Mouse (Mus musculus) stomach, postnatal 0 days (tissue): ENCODE measurements around the gene Smad5. TPM values are rescaled to one million over a fixed set of nuclear protein-coding genes. Genes with fewer than 3 reads are reported as not detected.

ENCODE experiments used
- ATAC-seq: fragments of 200-750 bp; cut with Nextera tagmentation; 2 replicates; pipeline ENCODE4 v1.8.0; 2017; ENCODE audit not compliant: low FRiP score, low TSS enrichment
- DNase-seq: peaks from one replicate; pipeline ENCODE4 v3.0.0-alpha.2; 2016; ENCODE audit warnings: low spot score
- H3K27ac ChIP-seq: fragments of 300-500 bp; sonication (generic); replicated peaks from 2 replicates; pipeline ENCODE4 v1.5.1; 2014; ENCODE audit warnings: mild to moderate bottlenecking, control low read depth
- H3K27me3 ChIP-seq: fragments of 300-500 bp; sonication (generic); 2 replicates; pipeline ENCODE4 v1.6.1; 2014; ENCODE audit warnings: low read length; ENCODE audit not compliant: control insufficient read depth, insufficient read depth
- H3K36me3 ChIP-seq: fragments of 300-500 bp; sonication (generic); 2 replicates; pipeline ENCODE4 v1.6.1; 2014; ENCODE audit warnings: low read length, mixed read lengths; ENCODE audit not compliant: control insufficient read depth, insufficient read depth
- H3K4me1 ChIP-seq: fragments of 300-500 bp; sonication (generic); replicated peaks from 2 replicates; pipeline ENCODE4 v1.6.1; 2014; ENCODE audit warnings: antibody characterized with exemption; ENCODE audit not compliant: control insufficient read depth, insufficient read depth
- H3K4me2 ChIP-seq: fragments of 300-500 bp; sonication (generic); replicated peaks from 2 replicates; pipeline ENCODE4 v1.6.1; 2014; ENCODE audit warnings: low read depth, mild to moderate bottlenecking, control low read depth, moderate library complexity
- H3K4me3 ChIP-seq: fragments of 300-500 bp; sonication (generic); 2 replicates; pipeline ENCODE4 v1.5.1; 2014; ENCODE audit warnings: low read depth, low read length, control low read depth
- H3K9ac ChIP-seq: fragments of 300-500 bp; sonication (generic); 2 replicates; pipeline ENCODE4 v1.6.1; 2014; ENCODE audit warnings: mild to moderate bottlenecking, low read length, control low read depth, mixed read lengths
- H3K9me3 ChIP-seq: fragments of 300-500 bp; sonication (generic); 2 replicates; pipeline ENCODE4 v1.6.1; 2016; ENCODE audit warnings: low read length; ENCODE audit not compliant: control insufficient read depth
- CTCF ChIP-seq: IDR thresholded peaks from 2 replicates; pipeline ENCODE4 v1.5.1; 2016; ENCODE audit warnings: antibody characterized with exemption, low read depth, mild to moderate bottlenecking, moderate library complexity
- EP300 ChIP-seq: optimal IDR thresholded peaks from 2 replicates; pipeline ENCODE3; 2016; ENCODE audit warnings: antibody characterized with exemption
- WGBS: fragments of 180-500 bp; shearing (Covaris S2); extraction: QIAGEN DNeasy Blood & Tissue Kit; methylation state at CpG from one replicate; pipeline ENCODE4 v1.1.7; 2014; 5-methylcytosine and 5-hydroxymethylcytosine counted together
- polyA plus RNA-seq: library from polyadenylated mRNA; unstranded; fragments of >200 nt; fragmentation: Nextera tagmentation; extraction: Ambion mirVana; gene quantifications from 2 replicates; pipeline ENCODE4 v1.2.1, GENCODE M21; 2015

Gene Smad5
- polyA plus RNA-seq, 1 experiment from 2014 or later = 9.4 TPM

DNA sequence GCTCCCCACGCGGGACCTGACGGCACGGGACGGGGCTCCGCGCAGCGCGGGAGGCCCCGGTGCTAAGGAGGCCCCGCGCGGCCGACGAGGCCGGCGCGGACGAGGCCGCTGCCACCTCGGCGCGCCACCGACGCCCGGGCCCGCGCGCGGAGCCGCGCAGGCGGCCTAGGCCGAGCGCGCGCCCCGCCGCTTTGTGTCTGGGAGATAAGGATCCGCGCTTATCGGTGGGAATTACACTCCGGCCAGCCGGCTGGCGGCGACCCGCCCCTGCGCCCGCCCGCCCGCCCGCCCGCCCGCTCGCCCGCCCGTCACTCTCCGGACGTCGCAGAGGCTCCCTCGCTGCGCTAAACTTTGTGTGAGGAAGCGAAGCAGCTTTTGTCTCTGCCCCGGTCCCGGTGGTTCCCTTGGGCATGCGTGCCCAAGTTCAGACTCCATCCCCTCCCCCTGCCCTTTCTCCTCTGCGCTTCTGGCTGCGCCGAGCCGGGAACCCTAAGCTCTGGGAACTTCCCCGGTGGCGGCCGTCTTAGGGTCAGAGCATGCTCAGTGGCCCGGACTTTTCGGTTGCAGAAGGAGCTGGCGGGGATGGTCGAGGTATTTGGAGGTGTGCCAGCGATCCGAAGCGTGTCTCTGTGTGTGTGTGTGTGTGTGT is 536 bp downstream of the Smad5 start:
- 0% methylated on average over 43 of the region's 80 CpGs for WGBS
- H3K9me3 ChIP-seq = no peaks in the 10 kb centered on the region
- ATAC-seq (peak; percentile 77), DNase-seq (peak; percentile 80)
- peaks cover 2% of the 10 kb centered on the region for H3K4me1 ChIP-seq
- H3K27me3 ChIP-seq = no peaks in the 10 kb centered on the region
- peak overlapping the region; percentile 76 for H3K4me3 ChIP-seq
- no peaks in the 10 kb centered on the region for H3K36me3 ChIP-seq
- H3K4me2 ChIP-seq = peak overlapping the region; percentile 63
- H3K27ac ChIP-seq = peak overlapping the region; percentile 100
- TF ChIP-seq CTCF = no peak
- no peak for TF ChIP-seq EP300
- peak overlapping the region; percentile 98 for H3K9ac ChIP-seq

- Histone ChIP-seq H3K36me3 (no peaks in the 10 kb centered on the region), H3K9ac (peak overlapping the region; percentile 98), H3K4me3 (peak overlapping the region; percentile 76), H3K4me1 (peaks cover 2% of the 10 kb centered on the region), H3K9me3 (no peaks in the 10 kb centered on the region), H3K27ac (peak overlapping the region; percentile 100), H3K4me2 (peak overlapping the region; percentile 63), H3K27me3 (no peaks in the 10 kb centered on the region)
- peak; percentile 22 for ATAC-seq
- peak; percentile 51 for TF ChIP-seq EP300
- no peak for TF ChIP-seq CTCF
- WGBS = 0% methylated on average over 11 of the region's 11 CpGs
- DNase-seq = no peak
Measured at GRCm38 (mm10) chr13:56703871-56704321, 1.1 kb downstream of the Smad5 start.

DNA sequence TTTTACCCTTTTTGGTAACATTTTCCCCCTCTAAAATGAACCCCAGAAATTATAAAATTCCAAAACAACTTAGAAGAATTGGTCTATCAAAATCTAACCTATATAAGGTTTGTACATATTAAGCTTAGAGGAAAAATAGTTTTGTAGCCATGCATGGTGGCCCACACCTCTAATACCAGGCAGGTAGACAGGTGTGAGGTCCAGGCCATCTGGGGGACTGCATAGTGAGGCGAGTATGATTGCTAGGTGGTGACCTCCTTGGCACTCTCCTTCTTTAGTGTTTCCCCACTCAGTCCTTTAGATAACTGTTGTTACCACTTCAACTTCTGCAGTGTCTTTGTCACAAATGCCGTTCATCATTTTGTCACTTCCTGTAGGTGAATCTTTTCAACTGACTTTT is 1.8 kb downstream of the Smad5 start:
- no peak for TF ChIP-seq EP300
- TF ChIP-seq CTCF = no peak
- H3K4me3 ChIP-seq = peak overlapping the region; percentile 76; the same call in 1 of the 2 replicates
- H3K27ac ChIP-seq = no peak overlapping the region
- no peaks in the 10 kb centered on the region for H3K27me3 ChIP-seq
- H3K4me1 ChIP-seq = peaks cover 2% of the 10 kb centered on the region
- H3K36me3 ChIP-seq = 0 out of 2 replicates have a peak, but pooled peaks cover 2% of the 10 kb centered on the region
- ATAC-seq (no peak), DNase-seq (no peak)
- H3K4me2 ChIP-seq = peak overlapping the region; percentile 63
- 59% methylated on average over 2 of the region's 2 CpGs for WGBS
- H3K9me3 ChIP-seq = no peaks in the 10 kb centered on the region
- peak overlapping the region; percentile 27; the same call in 1 of the 2 replicates for H3K9ac ChIP-seq

- Histone ChIP-seq H3K4me3 (no peak overlapping the region), H3K4me1 (peaks cover 2% of the 10 kb centered on the region), H3K4me2 (no peak overlapping the region), H3K27me3 (no peaks in the 10 kb centered on the region), H3K27ac (no peak overlapping the region), H3K36me3 (0 out of 2 replicates have a peak, but pooled peaks cover 2% of the 10 kb centered on the region), H3K9ac (no peak overlapping the region), H3K9me3 (no peaks in the 10 kb centered on the region)
- TF ChIP-seq CTCF = no peak
- no peak for TF ChIP-seq EP300
- ATAC-seq (no peak), DNase-seq (no peak)
- WGBS = 75% methylated on average over 4 of the region's 4 CpGs
Measured at GRCm38 (mm10) chr13:56707111-56707510, 4.3 kb downstream of the Smad5 start.

DNA sequence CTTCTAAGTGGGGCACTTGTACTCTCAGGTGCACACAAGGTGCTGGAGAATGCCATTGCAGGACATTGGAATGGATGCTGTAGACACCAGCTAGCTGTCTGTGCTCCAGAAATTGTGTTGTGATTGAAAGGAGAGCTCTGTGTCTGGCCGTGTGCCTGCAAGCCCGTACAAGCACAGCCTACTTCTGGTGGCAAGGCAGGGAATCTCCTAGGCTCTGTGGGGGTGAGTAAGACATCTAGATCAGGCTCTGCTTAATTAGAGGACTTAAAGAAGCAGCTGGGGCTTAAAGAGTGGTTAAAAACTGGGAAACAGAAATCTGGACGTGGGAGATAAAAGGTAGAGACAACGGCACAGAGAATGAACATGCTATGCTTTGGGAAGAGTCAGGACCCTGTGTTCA is 4.8 kb downstream of the Smad5 start:
- WGBS = 51% methylated on average over 4 of the region's 4 CpGs
- no peak for DNase-seq
- Histone ChIP-seq H3K4me3 (no peak overlapping the region), H3K9ac (no peak overlapping the region), H3K36me3 (0 out of 2 replicates have a peak, but pooled peaks cover 2% of the 10 kb centered on the region), H3K27ac (no peak overlapping the region), H3K27me3 (no peaks in the 10 kb centered on the region), H3K4me1 (no peaks in the 10 kb centered on the region; the same call in none of the 2 replicates), H3K9me3 (no peaks in the 10 kb centered on the region), H3K4me2 (no peak overlapping the region)
- ATAC-seq = no peak
- TF ChIP-seq CTCF = no peak
- TF ChIP-seq EP300 = no peak

GRCm38 (mm10) chr13:56710620-56711019 is 7.8 kb downstream of the Smad5 start:
- Histone ChIP-seq H3K27ac (no peak overlapping the region), H3K9ac (no peak overlapping the region), H3K4me2 (no peak overlapping the region), H3K4me1 (no peaks in the 10 kb centered on the region; the same call in 1 of the 2 replicates), H3K9me3 (no peaks in the 10 kb centered on the region), H3K4me3 (no peak overlapping the region), H3K27me3 (no peaks in the 10 kb centered on the region), H3K36me3 (0 out of 2 replicates have a peak, but pooled peaks cover 2% of the 10 kb centered on the region)
- no peak for DNase-seq
- TF ChIP-seq EP300 (no peak), CTCF (no peak)
- WGBS = 46% methylated on average over 2 of the region's 2 CpGs
- ATAC-seq = no peak
